Mouse (Mus musculus): ENCODE data around the gene 4930467E23Rik. TPM values are rescaled to one million over a fixed set of nuclear protein-coding genes. Genes with fewer than 3 reads are reported as not detected.
"Not testable (repeated sequence)": the region's sequence is repeated elsewhere in the genome, so short reads cannot be mapped to it uniquely, and the experiment has no call there.

4930467E23Rik gene
- polyA plus RNA-seq, 2 experiments = not detected

- 81% methylated on average over 3 of the region's 3 CpGs for WGBS
- H3K4me1 ChIP-seq (ENCODE audit: control insufficient read depth, insufficient read depth, low read length); H3K4me2 ChIP-seq (replicated peaks; ENCODE audit: low read depth, low read length, severe bottlenecking); ATAC-seq (ENCODE audit: low FRiP score, low read depth); H3K4me3 ChIP-seq (replicated peaks; ENCODE audit: low read length); H3K9ac ChIP-seq (ENCODE audit: low read depth, low read length, severe bottlenecking); DNase-seq (ENCODE audit: low spot score); H3K27ac ChIP-seq (replicated peaks; ENCODE audit: low read depth, low read length); H3K27me3 ChIP-seq (ENCODE audit: control insufficient read depth, insufficient read depth, low read length); H3K9me3 ChIP-seq (ENCODE audit: control insufficient read depth, low read length); H3K36me3 ChIP-seq (ENCODE audit: control insufficient read depth, insufficient read depth, low read length): not testable (repeated sequence)
These were observed 25.6 kb downstream of the 4930467E23Rik start for GRCm38 (mm10) chr8:19754961-19755360.

GRCm38 (mm10) chr8:19761660-19762059, 32.3 kb downstream of the 4930467E23Rik start:
- H3K27ac ChIP-seq (replicated peaks; ENCODE audit: low read depth, low read length); H3K4me1 ChIP-seq (ENCODE audit: control insufficient read depth, insufficient read depth, low read length); H3K4me3 ChIP-seq (replicated peaks; ENCODE audit: low read length); H3K27me3 ChIP-seq (ENCODE audit: control insufficient read depth, insufficient read depth, low read length); H3K4me2 ChIP-seq (replicated peaks; ENCODE audit: low read depth, low read length, severe bottlenecking); H3K9ac ChIP-seq (ENCODE audit: low read depth, low read length, severe bottlenecking); H3K36me3 ChIP-seq (ENCODE audit: control insufficient read depth, insufficient read depth, low read length); ATAC-seq (ENCODE audit: low FRiP score, low read depth); DNase-seq (ENCODE audit: low spot score); H3K9me3 ChIP-seq (ENCODE audit: control insufficient read depth, low read length): not testable (repeated sequence)
- 83% methylated on average over 5 of the region's 5 CpGs for WGBS

- DNase-seq (ENCODE audit: low spot score); H3K27ac ChIP-seq (replicated peaks; ENCODE audit: low read depth, low read length); H3K36me3 ChIP-seq (ENCODE audit: control insufficient read depth, insufficient read depth, low read length); H3K4me2 ChIP-seq (replicated peaks; ENCODE audit: low read depth, low read length, severe bottlenecking); H3K4me1 ChIP-seq (ENCODE audit: control insufficient read depth, insufficient read depth, low read length); H3K9ac ChIP-seq (ENCODE audit: low read depth, low read length, severe bottlenecking); H3K4me3 ChIP-seq (replicated peaks; ENCODE audit: low read length); ATAC-seq (ENCODE audit: low FRiP score, low read depth); H3K9me3 ChIP-seq (ENCODE audit: control insufficient read depth, low read length); H3K27me3 ChIP-seq (ENCODE audit: control insufficient read depth, insufficient read depth, low read length): not testable (repeated sequence)
- WGBS = 64% methylated on average over 4 of the region's 4 CpGs
These were observed 33.6 kb downstream of the 4930467E23Rik start for GRCm38 (mm10) chr8:19762860-19763592.

- not testable (repeated sequence) for H3K36me3 ChIP-seq (ENCODE audit: control insufficient read depth, insufficient read depth, low read length); H3K27me3 ChIP-seq (ENCODE audit: control insufficient read depth, insufficient read depth, low read length); H3K4me2 ChIP-seq (replicated peaks; ENCODE audit: low read depth, low read length, severe bottlenecking); H3K4me3 ChIP-seq (replicated peaks; ENCODE audit: low read length); H3K9ac ChIP-seq (ENCODE audit: low read depth, low read length, severe bottlenecking); H3K27ac ChIP-seq (replicated peaks; ENCODE audit: low read depth, low read length); ATAC-seq (ENCODE audit: low FRiP score, low read depth); DNase-seq (ENCODE audit: low spot score); H3K9me3 ChIP-seq (ENCODE audit: control insufficient read depth, low read length); H3K4me1 ChIP-seq (ENCODE audit: control insufficient read depth, insufficient read depth, low read length)
These were observed 36.2 kb downstream of the 4930467E23Rik start for GRCm38 (mm10) chr8:19765531-19765930.

- WGBS = 85% methylated on average over 4 of the region's 4 CpGs
- H3K9ac ChIP-seq (ENCODE audit: low read depth, low read length, severe bottlenecking); ATAC-seq (ENCODE audit: low FRiP score, low read depth); H3K27ac ChIP-seq (replicated peaks; ENCODE audit: low read depth, low read length); H3K4me3 ChIP-seq (replicated peaks; ENCODE audit: low read length); H3K36me3 ChIP-seq (ENCODE audit: control insufficient read depth, insufficient read depth, low read length); H3K4me2 ChIP-seq (replicated peaks; ENCODE audit: low read depth, low read length, severe bottlenecking); H3K4me1 ChIP-seq (ENCODE audit: control insufficient read depth, insufficient read depth, low read length); H3K27me3 ChIP-seq (ENCODE audit: control insufficient read depth, insufficient read depth, low read length); DNase-seq (ENCODE audit: low spot score); H3K9me3 ChIP-seq (ENCODE audit: control insufficient read depth, low read length): not testable (repeated sequence)
These were observed 44.1 kb downstream of the 4930467E23Rik start for GRCm38 (mm10) chr8:19773461-19773860.

- not testable (repeated sequence) for ATAC-seq (ENCODE audit: low FRiP score, low read depth); H3K4me3 ChIP-seq (replicated peaks; ENCODE audit: low read length); H3K9me3 ChIP-seq (ENCODE audit: control insufficient read depth, low read length)
These were observed 46.9 kb downstream of the 4930467E23Rik start for GRCm38 (mm10) chr8:19776311-19776710.

GRCm38 (mm10) chr8:19777500-19777899, 48.1 kb downstream of the 4930467E23Rik start:
- 36% methylated on average over 2 of the region's 2 CpGs for WGBS
- H3K36me3 ChIP-seq (ENCODE audit: control insufficient read depth, insufficient read depth, low read length); ATAC-seq (ENCODE audit: low FRiP score, low read depth); H3K4me1 ChIP-seq (ENCODE audit: control insufficient read depth, insufficient read depth, low read length); H3K9me3 ChIP-seq (ENCODE audit: control insufficient read depth, low read length); DNase-seq (ENCODE audit: low spot score); H3K27ac ChIP-seq (replicated peaks; ENCODE audit: low read depth, low read length); H3K9ac ChIP-seq (ENCODE audit: low read depth, low read length, severe bottlenecking); H3K4me3 ChIP-seq (replicated peaks; ENCODE audit: low read length); H3K4me2 ChIP-seq (replicated peaks; ENCODE audit: low read depth, low read length, severe bottlenecking); H3K27me3 ChIP-seq (ENCODE audit: control insufficient read depth, insufficient read depth, low read length): not testable (repeated sequence)

More at GRCm38 (mm10) chr8:19776311-19776710, 46.9 kb downstream of the 4930467E23Rik start:
- H3K27ac ChIP-seq (replicated peaks; ENCODE audit: low read depth, low read length); H3K4me2 ChIP-seq (replicated peaks; ENCODE audit: low read depth, low read length, severe bottlenecking); H3K36me3 ChIP-seq (ENCODE audit: control insufficient read depth, insufficient read depth, low read length); H3K27me3 ChIP-seq (ENCODE audit: control insufficient read depth, insufficient read depth, low read length); H3K9ac ChIP-seq (ENCODE audit: low read depth, low read length, severe bottlenecking); H3K4me1 ChIP-seq (ENCODE audit: control insufficient read depth, insufficient read depth, low read length); DNase-seq (ENCODE audit: low spot score): not testable (repeated sequence)

GRCm38 (mm10) chr8:19778126-19778525, 48.8 kb downstream of the 4930467E23Rik start:
- 48% methylated on average over 1 of the region's 1 CpGs for WGBS

More at GRCm38 (mm10) chr8:19778126-19778525, 48.8 kb downstream of the 4930467E23Rik start:
- not testable (repeated sequence) for H3K27ac ChIP-seq (replicated peaks; ENCODE audit: low read depth, low read length); DNase-seq (ENCODE audit: low spot score); H3K27me3 ChIP-seq (ENCODE audit: control insufficient read depth, insufficient read depth, low read length); H3K9ac ChIP-seq (ENCODE audit: low read depth, low read length, severe bottlenecking); H3K4me2 ChIP-seq (replicated peaks; ENCODE audit: low read depth, low read length, severe bottlenecking); H3K4me1 ChIP-seq (ENCODE audit: control insufficient read depth, insufficient read depth, low read length); H3K4me3 ChIP-seq (replicated peaks; ENCODE audit: low read length); ATAC-seq (ENCODE audit: low FRiP score, low read depth); H3K9me3 ChIP-seq (ENCODE audit: control insufficient read depth, low read length); H3K36me3 ChIP-seq (ENCODE audit: control insufficient read depth, insufficient read depth, low read length)

Data from limb, embryonic 14.5 days (tissue).